Mouse (Mus musculus) midbrain, embryonic 16.5 days (tissue): ENCODE measurements around the gene Fzr1. TPM values are rescaled to one million over a fixed set of nuclear protein-coding genes. Genes with fewer than 3 reads are reported as not detected.
A peak's percentile ranks its signal among the peaks of the same experiment; 100 is the strongest.

Experiments
- ATAC-seq: fragments of 200-750 bp; cut with Nextera tagmentation; 2 replicates; pipeline ENCODE4 v1.8.0; 2017; ENCODE audit warnings: moderate TSS enrichment
- H3K27ac ChIP-seq: fragments of 300-500 bp; sonication (generic); 2 replicates; pipeline ENCODE4 v1.5.1; 2014; ENCODE audit warnings: mild to moderate bottlenecking, low read length, mixed read lengths
- H3K27me3 ChIP-seq: fragments of 300-500 bp; sonication (generic); 2 replicates; pipeline ENCODE4 v1.6.1; 2014; ENCODE audit warnings: low read depth, low read length, mixed read lengths; ENCODE audit not compliant: control insufficient read depth, insufficient read depth
- H3K36me3 ChIP-seq: fragments of 300-500 bp; sonication (generic); 2 replicates; pipeline ENCODE4 v1.6.1; 2014; ENCODE audit warnings: mild to moderate bottlenecking, low read length, moderate library complexity, mixed read lengths; ENCODE audit not compliant: control insufficient read depth, insufficient read depth
- H3K4me1 ChIP-seq: fragments of 300-500 bp; sonication (generic); 2 replicates; pipeline ENCODE4 v1.6.1; 2014; ENCODE audit warnings: mild to moderate bottlenecking, low read length, mixed read lengths; ENCODE audit not compliant: control insufficient read depth, insufficient read depth
- H3K4me2 ChIP-seq: fragments of 300-500 bp; sonication (generic); 2 replicates; pipeline ENCODE4 v1.6.1; 2014; ENCODE audit warnings: mild to moderate bottlenecking, low read length, mixed read lengths
- H3K4me3 ChIP-seq: fragments of 300-500 bp; sonication (generic); 2 replicates; pipeline ENCODE4 v1.5.1; 2014; ENCODE audit warnings: low read depth, mild to moderate bottlenecking, low read length, moderate library complexity, mixed read lengths
- H3K9ac ChIP-seq: fragments of 300-500 bp; sonication (generic); 2 replicates; pipeline ENCODE4 v1.6.1; 2014; ENCODE audit warnings: low read depth, low read length, mixed read lengths
- H3K9me3 ChIP-seq: fragments of 300-500 bp; sonication (generic); replicated peaks from 2 replicates; pipeline ENCODE4 v1.6.1; 2014; ENCODE audit warnings: mild to moderate bottlenecking, low read length, mixed read lengths; ENCODE audit not compliant: control insufficient read depth, poor library complexity, severe bottlenecking
- WGBS: fragments of 180-500 bp; shearing (Covaris S2); extraction: QIAGEN DNeasy Blood & Tissue Kit; methylation state at CpG from one replicate; pipeline ENCODE4 v1.1.7; 2014; 5-methylcytosine and 5-hydroxymethylcytosine counted together
- polyA plus RNA-seq: library from polyadenylated mRNA; unstranded; fragments of >200 nt; fragmentation: Nextera tagmentation; extraction: Ambion mirVana; gene quantifications from 2 replicates; pipeline ENCODE4 v1.2.1, GENCODE M21; 2015

The Fzr1 gene
- polyA plus RNA-seq, 1 experiment from 2014 or later: 146 TPM

GRCm38 (mm10) chr10:81412586-81413309 lies 34.4 kb upstream of the Fzr1 start:
- no peaks in the 10 kb centered on the region for H3K36me3 ChIP-seq
- no peak overlapping the region for H3K4me3 ChIP-seq
- H3K27me3 ChIP-seq: peaks cover 3% of the 10 kb centered on the region; the same call in 1 of the 2 replicates
- H3K9ac ChIP-seq: no peak overlapping the region
- peak overlapping the region; percentile 51; the same call in 1 of the 2 replicates for H3K27ac ChIP-seq
- no peak for ATAC-seq
- peaks cover 22% of the 10 kb centered on the region for H3K4me1 ChIP-seq
- no peaks in the 10 kb centered on the region for H3K9me3 ChIP-seq
- WGBS: 78% methylated on average over 16 of the region's 16 CpGs
- no peak overlapping the region for H3K4me2 ChIP-seq

GRCm38 (mm10) chr10:81411471-81412400 lies 33.4 kb upstream of the Fzr1 start:
- H3K9ac ChIP-seq: 0 out of 2 replicates have a peak overlapping the region, but pooled peaks have one; percentile 14
- no peak overlapping the region for H3K4me2 ChIP-seq
- peaks cover 15% of the 10 kb centered on the region; the same call in 1 of the 2 replicates for H3K4me1 ChIP-seq
- peaks cover 6% of the 10 kb centered on the region for H3K36me3 ChIP-seq
- peaks cover 3% of the 10 kb centered on the region for H3K27me3 ChIP-seq
- H3K4me3 ChIP-seq: no peak overlapping the region
- no peak for ATAC-seq
- H3K9me3 ChIP-seq: no peaks in the 10 kb centered on the region
- WGBS: 63% methylated on average over 18 of the region's 18 CpGs
- H3K27ac ChIP-seq: peak overlapping the region; percentile 51

GRCm38 (mm10) chr10:81410981-81411380 lies 32.7 kb upstream of the Fzr1 start:
- no peak overlapping the region for H3K9ac ChIP-seq
- H3K4me1 ChIP-seq: peaks cover 10% of the 10 kb centered on the region; the same call in 1 of the 2 replicates
- 79% methylated on average over 9 of the region's 9 CpGs for WGBS

GRCm38 (mm10) chr10:81410350-81410749 lies 32.0 kb upstream of the Fzr1 start:
- H3K27me3 ChIP-seq: peaks cover 3% of the 10 kb centered on the region
- no peak overlapping the region for H3K4me3 ChIP-seq
- peaks cover 17% of the 10 kb centered on the region for H3K36me3 ChIP-seq
- peaks cover 10% of the 10 kb centered on the region; the same call in 1 of the 2 replicates for H3K4me1 ChIP-seq
- H3K4me2 ChIP-seq: no peak overlapping the region
- no peak overlapping the region for H3K27ac ChIP-seq
- no peaks in the 10 kb centered on the region for H3K9me3 ChIP-seq
- no peak for ATAC-seq
- H3K9ac ChIP-seq: no peak overlapping the region
- WGBS: 73% methylated on average over 4 of the region's 4 CpGs

More at GRCm38 (mm10) chr10:81410981-81411380, 32.7 kb upstream of the Fzr1 start:
- Histone ChIP-seq H3K36me3 (peaks cover 12% of the 10 kb centered on the region), H3K27ac (no peak overlapping the region), H3K4me2 (no peak overlapping the region), H3K27me3 (peaks cover 3% of the 10 kb centered on the region), H3K9me3 (no peaks in the 10 kb centered on the region), H3K4me3 (no peak overlapping the region)
- no peak for ATAC-seq

GRCm38 (mm10) chr10:81409330-81409729 lies 31.0 kb upstream of the Fzr1 start:
- Histone ChIP-seq H3K27ac (no peak overlapping the region), H3K4me3 (no peak overlapping the region), H3K4me1 (peaks cover 10% of the 10 kb centered on the region; the same call in 1 of the 2 replicates), H3K9me3 (no peaks in the 10 kb centered on the region), H3K27me3 (peaks cover 3% of the 10 kb centered on the region), H3K4me2 (no peak overlapping the region), H3K36me3 (peaks cover 23% of the 10 kb centered on the region), H3K9ac (no peak overlapping the region)
- 29% methylated on average over 8 of the region's 8 CpGs for WGBS
- no peak for ATAC-seq

GRCm38 (mm10) chr10:81408871-81409291 lies 30.6 kb upstream of the Fzr1 start:
- H3K36me3 ChIP-seq: peaks cover 26% of the 10 kb centered on the region

GRCm38 (mm10) chr10:81408424-81408729 lies 30.1 kb upstream of the Fzr1 start:
- Histone ChIP-seq H3K4me2 (no peak overlapping the region), H3K4me3 (no peak overlapping the region), H3K9me3 (no peaks in the 10 kb centered on the region), H3K27ac (no peak overlapping the region), H3K27me3 (peaks cover 3% of the 10 kb centered on the region), H3K4me1 (peaks cover 11% of the 10 kb centered on the region; the same call in 1 of the 2 replicates), H3K36me3 (peaks cover 26% of the 10 kb centered on the region), H3K9ac (no peak overlapping the region)
- 50% methylated on average over 13 of the region's 13 CpGs for WGBS
- no peak for ATAC-seq

More at GRCm38 (mm10) chr10:81408871-81409291, 30.6 kb upstream of the Fzr1 start:
- WGBS: 24% methylated on average over 9 of the region's 9 CpGs
- H3K4me1 ChIP-seq: peaks cover 10% of the 10 kb centered on the region; the same call in 1 of the 2 replicates
- H3K27ac ChIP-seq: no peak overlapping the region
- no peak for ATAC-seq
- H3K9ac ChIP-seq: no peak overlapping the region
- H3K4me2 ChIP-seq: no peak overlapping the region
- no peaks in the 10 kb centered on the region for H3K9me3 ChIP-seq
- H3K27me3 ChIP-seq: peaks cover 3% of the 10 kb centered on the region
- no peak overlapping the region for H3K4me3 ChIP-seq

- peaks cover 17% of the 10 kb centered on the region for H3K4me1 ChIP-seq
- H3K27me3 ChIP-seq: peaks cover 3% of the 10 kb centered on the region
- no peak overlapping the region for H3K27ac ChIP-seq
- ATAC-seq: no peak
- peak overlapping the region; percentile 5; the same call in 1 of the 2 replicates for H3K4me2 ChIP-seq
- H3K9me3 ChIP-seq: no peaks in the 10 kb centered on the region
- H3K4me3 ChIP-seq: peak overlapping the region; percentile 6; the same call in 1 of the 2 replicates
- 26% methylated on average over 31 of the region's 31 CpGs for WGBS
- H3K36me3 ChIP-seq: peaks cover 26% of the 10 kb centered on the region
- no peak overlapping the region for H3K9ac ChIP-seq
These were observed 29.5 kb upstream of the Fzr1 start for GRCm38 (mm10) chr10:81407539-81408423.
